Mouse (Mus musculus) E14TG2a.4 (cell line): ENCODE measurements around the gene Pnmal2.

Source experiments
- CTCF ChIP-seq: conservative IDR thresholded peaks from 2 replicates; pipeline ENCODE4 v1.5.1; 2014; ENCODE audit warnings: low read length
- NANOG ChIP-seq: IDR thresholded peaks from 2 replicates; pipeline ENCODE4 v1.6.1; 2014; ENCODE audit warnings: borderline replicate concordance, low read length, mixed read lengths
- POU5F1 ChIP-seq: IDR thresholded peaks from 2 replicates; pipeline ENCODE4 v1.6.1; 2014; ENCODE audit warnings: low read length, borderline replicate concordance

DNA sequence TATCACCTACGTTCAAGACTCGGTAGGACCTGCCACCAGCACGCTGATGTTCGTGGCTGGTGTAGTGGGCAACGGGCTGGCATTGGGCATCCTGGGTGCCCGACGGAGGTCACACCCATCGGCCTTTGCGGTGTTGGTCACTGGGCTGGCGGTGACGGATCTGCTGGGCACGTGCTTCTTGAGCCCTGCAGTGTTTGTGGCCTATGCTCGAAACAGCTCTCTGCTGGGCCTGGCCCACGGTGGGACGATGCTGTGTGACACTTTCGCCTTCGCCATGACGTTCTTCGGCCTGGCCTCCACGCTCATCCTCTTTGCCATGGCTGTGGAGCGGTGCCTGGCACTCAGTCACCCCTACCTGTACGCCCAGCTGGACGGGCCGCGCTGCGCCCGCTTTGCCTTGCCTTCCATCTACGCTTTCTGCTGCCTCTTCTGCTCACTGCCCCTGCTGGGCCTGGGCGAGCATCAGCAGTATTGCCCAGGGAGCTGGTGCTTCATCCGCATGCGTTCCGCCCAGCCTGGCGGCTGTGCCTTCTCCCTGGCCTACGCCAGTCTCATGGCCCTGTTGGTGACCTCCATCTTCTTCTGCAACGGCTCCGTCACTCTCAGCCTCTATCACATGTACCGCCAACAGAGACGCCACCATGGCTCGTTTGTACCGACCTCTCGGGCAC, 37.5 kb upstream of the Pnmal2 start:
- no peak for TF ChIP-seq CTCF
- TF ChIP-seq POU5F1 = no peak
- TF ChIP-seq NANOG = no peak
